Mouse (Mus musculus) T-helper 17 cell (primary cell): Measurements from ENCODE around the gene Gas6.

Source experiments
- in situ Hi-C, 2 experiments: fragments of 300-600 bp; cut with MboI, MseI; formaldehyde crosslinking; loops; 1 replicate in 1 of 2; 2 replicates in 1 of 2; pipeline ENCODE4 v1.15.1; 2025; ENCODE audit warnings: high pct_unique_total_duplicates in 2 of 2

The Gas6 gene

DNA sequence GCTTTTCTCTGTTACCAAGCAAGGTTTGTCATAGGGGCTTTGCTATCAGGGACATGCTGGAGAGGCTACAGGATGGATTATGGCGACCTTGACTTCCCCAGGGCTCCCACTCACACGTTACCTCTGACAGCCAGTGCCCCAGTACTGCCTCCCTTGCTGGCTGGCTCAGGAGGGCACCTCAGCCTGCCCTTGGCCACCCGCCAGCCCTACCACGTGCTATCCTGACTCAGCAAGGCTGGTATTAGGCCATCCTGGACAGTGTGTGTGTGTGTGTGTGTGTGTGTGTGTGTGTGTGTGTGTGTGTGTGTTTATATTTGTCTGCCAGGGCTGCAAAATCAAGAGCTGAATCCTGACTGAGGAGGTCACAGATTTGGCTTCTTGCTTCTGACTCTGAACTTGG lies 12.6 kb upstream of the Gas6 start:
- in situ Hi-C loops = no loop called here

DNA sequence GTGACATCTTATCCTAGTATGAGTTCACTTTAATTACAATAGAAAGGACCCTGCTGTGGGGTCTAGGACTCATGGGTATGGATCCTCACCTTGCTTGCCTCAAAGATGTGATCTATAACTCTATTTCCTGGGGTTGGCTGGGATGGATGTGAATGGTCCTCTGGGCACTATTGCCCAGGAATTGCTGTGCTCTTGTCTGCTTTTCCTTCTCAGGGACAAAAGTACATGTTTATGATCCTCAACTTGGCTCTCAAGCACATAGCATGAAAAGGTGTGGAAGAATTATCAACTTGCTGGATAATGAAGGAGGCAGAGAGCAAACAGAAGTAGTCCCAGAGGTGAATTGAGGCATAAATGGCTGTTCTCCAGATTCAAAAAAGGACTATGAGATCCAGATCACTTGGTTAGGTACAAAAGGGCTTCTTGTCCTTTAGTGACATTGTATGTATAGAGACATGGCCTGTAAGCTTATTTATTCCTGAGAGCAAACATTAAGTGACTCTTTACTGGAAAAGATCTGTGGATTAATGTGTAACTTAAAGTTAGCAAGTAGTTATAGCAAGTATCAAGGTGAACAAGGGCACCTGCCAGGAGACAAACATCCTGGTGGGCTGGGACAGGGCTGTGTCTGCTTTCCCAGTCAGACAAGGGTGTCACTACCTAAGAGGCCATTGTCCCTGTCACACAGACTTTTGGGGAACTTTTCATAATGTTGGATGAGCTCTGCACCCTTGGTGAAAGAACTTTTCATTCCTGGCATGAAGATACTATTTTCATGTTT lies 10.8 kb upstream of the Gas6 start:
- in situ Hi-C loops = no loop called here

DNA sequence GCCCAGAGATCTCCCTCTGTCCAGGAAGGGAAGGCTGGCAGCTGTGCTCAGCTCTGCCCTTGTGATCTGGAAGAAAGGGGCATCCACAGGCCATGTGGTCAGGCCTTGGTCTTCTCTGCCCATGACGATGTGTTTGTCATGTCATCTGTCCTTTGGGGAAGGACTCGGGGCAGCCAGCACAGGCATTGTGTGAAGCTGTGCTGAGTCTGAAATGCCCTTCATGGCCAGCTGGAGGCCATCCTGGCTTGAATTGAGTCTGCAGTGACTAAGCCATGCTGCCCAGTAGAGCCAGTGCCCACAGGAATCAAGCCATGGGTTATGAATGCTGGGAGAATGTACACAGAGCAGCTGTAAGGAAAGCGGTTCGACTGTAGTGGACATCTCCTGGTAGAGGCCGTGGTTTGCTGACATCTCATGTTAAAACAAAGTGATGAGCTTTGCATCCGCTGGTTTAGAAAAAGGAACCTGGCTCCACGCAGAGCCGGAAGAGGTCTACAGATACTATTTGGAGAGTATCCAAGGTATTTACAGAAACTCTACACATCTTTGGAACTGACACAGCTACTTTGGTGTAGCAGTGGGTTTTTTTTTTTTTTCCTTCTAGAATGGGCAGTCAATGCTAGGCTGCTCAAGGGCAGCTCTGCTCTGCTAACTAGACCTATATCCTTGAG lies 9.8 kb upstream of the Gas6 start:
- in situ Hi-C loops = no loop called here

DNA sequence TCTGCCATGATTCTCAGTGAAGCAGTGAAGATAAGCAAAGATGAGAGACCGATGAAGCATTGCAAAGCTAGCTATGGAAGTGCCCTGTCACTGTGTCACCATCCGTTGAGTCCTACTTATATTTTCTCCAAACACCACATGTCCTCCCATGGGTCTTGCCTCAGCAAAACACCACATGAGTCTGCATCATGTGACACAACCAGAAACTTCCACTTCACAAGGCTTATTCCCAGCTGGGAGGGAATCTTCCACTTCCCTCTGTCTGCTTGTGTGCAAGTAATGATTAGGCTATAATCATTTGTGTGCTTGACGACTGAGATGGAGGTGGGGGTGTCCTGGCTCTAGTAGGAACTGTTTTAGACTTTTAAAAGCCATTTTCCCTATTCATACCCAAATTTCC lies 6.9 kb upstream of the Gas6 start:
- in situ Hi-C loops = no loop called here

DNA sequence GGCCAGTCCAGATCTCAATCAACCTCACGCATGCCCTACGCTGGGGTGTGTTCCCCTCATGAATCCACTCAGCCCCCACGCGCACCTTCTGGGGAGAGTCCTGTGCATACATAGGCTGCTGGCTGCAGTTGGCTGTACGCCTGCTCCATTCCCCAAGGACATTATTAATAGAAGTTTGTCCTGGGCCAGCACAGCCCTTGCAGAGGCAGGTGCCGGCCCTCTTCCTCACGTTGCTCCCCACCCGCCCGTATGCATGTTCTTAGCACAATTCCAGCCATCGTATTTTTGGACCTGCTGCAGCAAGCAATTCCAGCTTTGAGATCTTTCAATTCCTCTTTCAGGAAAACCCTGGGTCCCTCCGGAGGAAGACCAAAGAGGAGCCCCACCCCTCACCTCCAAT lies 1.3 kb downstream of the Gas6 start:
- in situ Hi-C loops = no loop called here

DNA sequence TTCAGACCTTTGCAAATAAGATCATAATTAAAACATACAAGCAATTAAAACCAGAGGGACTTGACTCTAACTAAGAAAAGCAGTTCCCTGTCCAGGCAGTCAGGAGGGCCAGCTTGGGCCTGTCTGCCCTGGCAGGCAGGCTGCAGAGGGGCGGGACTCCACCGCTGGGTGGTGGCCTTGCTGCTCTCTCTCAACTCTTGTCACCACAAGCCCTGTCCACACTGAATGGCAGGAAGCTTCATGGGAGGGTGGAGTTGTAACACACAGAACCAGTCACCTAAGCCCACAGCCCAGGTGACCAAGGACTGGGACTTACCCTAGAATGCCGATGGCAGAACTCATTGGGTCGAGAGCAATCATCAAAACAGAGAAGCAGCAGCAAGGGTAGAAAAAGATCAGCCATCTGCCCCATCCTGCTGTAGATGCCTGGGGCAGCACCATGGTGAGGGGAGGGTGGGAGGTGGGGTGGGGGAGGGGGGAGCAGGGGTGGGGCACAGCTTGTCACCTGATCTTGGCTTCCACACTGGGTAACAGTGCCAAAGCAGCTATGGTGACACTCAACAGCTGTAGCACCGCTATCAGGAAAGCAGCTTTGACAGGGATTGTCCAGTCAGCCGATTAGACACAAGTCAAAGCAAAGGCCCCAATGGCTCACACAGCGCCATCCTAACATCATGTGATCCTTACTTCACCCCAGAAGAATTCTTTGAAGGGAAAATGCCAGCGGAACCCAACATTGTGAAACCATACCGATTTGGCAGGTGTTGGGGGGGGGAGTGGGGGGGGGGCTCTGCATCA lies 1.9 kb downstream of the Gas6 start:
- in situ Hi-C loops = no loop called here

DNA sequence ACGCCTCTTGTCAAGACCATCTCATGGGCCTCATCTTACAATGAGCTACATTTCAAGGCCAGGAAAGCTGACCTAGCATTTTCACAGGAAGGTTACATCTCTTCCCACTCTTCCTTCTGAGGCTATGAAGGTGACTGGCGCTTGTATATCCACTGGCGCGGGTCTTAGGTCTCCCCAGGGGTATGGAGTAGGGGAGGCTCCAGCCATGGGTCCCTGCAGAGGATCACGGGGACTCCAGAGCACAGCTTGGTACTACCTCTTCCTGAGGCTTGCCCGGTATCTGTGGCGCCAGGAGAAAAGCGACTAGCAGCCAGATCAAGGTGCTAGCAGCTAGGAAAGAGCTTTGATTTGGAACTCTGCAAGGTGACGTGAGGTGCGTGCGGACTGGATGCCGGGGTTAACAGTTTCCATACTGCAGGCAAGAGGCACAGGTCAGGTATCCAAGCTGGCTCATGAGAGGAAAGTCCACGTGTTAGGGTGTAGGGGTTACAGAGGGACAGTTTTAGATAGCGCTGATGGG lies 2.7 kb downstream of the Gas6 start:
- in situ Hi-C loops = no loop called here

DNA sequence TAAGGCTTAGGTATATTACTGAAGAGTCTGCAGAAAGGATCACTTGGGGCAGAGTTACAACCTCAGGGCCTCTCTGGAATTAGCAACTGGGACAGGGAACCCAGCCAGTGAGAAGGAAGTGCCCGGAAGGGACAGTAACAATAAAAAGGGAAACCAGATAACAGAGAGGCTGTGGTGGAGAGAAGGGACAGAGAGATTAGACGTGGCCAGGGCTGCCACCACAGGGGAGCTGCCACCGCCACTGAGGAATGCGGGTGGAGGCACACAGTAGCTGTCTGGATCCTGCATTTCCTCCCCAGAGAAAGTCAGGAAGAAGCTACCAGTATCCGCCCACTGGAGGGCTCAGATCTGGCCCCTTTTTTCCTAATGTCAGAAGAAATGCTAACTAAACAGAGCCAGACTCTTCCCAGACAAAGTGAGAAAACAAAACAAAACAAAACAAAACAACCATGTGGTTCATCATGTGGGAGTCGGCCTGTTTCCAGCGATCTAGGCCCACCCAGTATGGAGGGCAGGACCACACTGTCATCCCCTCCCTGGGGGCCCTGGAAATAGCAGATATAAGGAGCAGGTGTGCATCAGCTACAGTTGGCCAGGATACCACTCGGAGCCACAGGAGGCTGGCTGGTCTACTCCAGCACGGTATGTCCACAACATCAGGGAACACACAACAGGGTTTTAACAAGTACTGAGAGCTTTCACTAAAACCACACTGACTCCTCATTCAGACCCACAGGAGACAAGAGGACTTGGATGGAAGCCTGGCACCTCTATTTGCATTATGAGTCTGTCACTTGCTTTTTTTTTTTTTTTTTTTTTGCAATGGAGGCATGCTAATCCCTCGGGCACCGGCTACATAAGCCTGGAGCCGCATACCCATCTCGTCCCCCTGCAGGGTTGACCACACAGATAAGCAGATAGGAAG lies 4.0 kb downstream of the Gas6 start:
- in situ Hi-C loops = no loop called here

DNA sequence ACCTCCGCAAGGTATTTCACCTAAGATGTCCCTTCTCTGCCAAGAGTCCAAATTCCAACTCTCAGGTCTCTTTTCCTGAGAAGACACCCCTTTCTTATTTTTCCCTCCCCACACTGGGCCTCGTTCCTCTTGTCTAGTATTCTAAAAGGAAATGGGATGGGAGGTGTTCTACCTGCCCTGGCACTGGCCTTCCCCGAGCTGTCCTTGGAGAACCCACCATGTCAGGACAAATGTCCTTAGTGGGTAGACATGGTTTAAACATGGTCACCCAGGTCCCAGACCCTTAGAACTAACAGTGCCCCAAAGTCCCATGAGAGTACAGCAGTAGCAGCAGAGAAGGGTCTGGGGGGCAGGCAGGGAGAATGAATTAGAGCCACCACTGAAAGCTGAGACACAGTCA lies 4.9 kb downstream of the Gas6 start:
- in situ Hi-C loops = no loop called here

DNA sequence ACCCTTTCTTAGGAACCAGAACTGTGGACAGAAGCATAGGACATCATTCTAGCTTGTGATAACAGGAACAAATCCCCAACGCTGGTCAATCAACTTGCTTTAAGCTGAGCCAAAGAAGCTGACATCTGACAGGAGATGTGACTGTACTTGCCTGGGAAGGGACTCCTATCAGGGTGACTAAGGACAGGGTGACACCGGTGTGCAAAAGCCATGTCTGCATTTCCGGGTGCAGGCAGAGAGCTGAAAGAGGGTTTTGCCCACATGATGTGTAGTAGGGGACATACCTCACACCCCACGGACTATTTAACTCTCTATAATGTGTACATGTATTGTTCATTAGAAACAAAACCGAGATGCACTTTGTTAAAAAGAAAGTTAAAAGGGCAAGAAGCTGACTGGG lies 11.1 kb downstream of the Gas6 start:
- in situ Hi-C loops = no loop called here

DNA sequence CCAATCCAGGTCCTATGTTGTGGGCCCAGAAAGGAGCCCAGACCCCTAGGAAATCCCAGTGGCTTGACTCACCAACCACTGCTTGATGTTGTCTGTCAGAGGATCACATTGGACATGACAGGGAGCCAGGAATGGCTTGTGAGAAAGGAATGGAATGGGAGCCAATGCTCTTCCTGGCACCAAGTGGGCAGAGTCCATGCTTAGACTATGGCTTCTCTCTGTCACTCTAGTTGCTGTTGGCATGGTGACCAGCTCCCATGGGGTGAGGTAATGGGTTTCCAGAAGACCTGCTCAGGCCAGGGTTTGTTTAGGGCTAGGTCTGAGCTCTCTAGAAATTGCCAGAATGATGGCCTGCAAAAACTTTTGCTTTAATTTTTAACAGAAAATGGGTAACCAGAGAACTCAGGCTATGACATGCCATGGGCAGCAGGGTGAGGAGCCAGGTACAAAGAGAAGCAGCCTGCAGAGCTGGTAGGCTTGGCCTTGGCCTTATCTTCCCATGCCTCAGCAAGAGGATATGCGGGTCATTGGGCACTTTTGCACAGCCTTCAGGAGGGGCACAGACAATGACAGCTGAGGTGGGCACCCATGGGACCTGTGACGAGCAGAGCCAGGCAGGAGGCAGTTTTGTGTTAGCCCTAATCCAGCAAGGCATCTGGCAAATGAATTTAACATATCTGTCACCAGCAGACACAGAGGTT lies 12.0 kb downstream of the Gas6 start:
- in situ Hi-C loops = no loop called here

DNA sequence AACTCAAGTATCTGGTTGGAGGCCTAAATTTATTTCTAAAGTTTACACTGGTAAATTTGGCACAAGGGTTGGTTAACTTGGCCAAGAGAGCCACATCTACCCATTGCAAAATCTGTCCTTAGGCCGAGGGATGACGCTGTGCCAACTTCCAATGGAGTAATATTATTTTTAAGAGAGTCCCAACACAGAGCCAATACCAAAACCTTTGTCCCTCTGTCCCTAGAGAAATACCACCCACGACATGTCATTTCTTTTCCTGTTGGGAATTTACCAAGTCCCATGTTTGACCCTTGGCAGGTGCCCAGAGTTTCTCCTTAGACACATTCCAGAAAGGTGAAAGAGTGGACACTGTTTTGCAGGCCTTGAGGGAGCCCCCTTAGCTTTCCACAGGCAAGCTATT lies 12.7 kb downstream of the Gas6 start:
- in situ Hi-C loops = no loop called here

DNA sequence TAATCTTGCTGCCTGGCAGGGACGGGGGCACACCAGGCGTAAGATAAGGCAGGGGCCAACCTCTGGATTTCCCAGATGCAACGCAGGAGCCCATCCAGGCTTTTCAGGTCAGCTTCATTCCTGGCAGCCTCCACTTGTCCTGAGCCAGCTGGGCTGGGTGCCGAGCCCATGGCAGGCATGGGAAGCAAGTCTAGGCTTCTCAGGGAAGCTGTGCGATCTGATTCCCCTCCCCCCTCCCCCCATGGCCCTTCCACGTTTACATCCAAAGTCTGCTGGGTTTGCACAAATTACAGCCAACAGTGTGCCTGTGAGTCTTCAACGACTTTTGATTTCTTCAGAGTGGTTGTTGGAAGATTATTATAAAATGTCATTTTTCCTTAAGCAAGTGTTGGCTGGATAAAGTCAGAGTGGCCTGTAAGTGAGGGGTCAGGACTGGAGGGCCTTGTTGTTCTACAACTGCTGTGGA lies 13.2 kb downstream of the Gas6 start:
- in situ Hi-C loops = no loop called here

DNA sequence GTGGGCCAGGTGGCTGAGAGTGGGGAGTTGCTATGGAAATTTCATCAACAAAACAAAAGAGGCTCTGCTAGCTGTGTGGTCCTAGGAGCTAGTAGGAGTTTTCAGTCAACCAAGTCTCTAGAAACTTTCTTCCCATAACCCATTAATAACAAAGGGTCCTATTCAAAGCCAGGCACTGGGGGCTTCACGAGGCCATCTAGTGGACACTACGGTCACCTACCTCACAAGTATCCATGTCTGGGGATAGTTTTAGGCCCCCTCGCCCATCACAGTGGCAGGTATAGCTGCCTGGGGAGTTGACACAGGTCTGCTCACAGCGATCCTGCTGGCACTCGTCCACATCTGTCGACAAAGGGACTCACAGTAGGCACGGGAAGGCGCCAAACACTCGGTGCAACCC lies 18.4 kb downstream of the Gas6 start:
- in situ Hi-C loops = no loop called here

DNA sequence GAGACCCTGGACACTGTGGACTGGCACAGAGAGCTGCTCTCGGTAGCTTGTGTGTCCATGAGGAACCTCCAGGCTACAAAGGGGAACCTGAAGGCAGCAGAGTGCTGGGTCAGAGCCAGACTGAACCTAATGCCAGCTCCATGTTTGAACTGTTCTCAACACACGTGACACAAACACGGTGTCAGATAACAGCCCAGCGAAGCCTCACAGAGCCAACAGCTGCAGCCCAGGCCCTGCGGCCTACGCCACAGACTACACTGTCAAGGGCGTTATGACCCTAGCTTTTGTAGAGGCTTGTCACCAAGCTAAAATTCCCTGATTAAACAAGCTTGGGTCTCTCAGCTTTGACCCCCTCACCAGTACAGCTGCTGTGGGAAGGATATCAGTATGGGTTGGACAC lies 22.0 kb downstream of the Gas6 start:
- in situ Hi-C loops = no loop called here

DNA sequence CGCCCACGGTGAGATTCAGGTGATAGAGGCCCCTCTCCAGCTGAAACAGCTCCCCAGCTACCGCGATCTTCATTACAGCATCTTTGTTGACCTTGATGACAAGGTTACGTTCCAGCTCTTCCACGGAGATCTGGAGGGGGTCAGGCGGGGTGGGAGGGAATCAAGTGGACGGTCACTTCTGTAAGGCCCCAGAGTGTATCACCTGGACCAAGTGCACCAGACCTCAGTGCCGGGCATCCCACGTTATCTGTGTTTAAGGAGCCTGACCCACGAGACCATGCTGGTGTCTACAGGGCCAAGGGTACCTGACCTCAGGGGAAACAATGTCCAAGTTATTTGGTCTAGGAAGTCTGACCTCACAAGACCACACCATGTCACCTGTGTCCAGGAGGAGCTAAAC lies 22.8 kb downstream of the Gas6 start:
- in situ Hi-C loops = no loop called here

DNA sequence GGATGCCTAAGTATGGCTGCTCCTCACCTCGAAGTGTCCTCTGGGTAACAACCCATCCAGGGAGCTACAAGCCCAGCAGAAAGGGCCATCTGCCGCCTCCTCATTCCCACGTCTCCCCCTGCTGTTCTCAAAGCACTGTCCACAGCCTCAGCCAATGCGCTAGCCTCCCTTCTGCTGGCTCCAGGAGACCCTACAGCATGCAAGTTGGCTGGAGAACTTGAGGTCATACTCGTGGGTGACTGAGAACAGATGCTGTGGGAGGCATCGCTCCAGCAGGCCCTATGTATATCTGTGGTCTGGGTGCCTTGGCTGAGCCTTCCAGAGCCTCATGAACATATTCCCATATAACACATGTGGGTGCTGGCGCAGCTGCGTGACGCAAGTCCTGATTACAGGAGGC lies 25.6 kb downstream of the Gas6 start:
- in situ Hi-C loops = no loop called here

DNA sequence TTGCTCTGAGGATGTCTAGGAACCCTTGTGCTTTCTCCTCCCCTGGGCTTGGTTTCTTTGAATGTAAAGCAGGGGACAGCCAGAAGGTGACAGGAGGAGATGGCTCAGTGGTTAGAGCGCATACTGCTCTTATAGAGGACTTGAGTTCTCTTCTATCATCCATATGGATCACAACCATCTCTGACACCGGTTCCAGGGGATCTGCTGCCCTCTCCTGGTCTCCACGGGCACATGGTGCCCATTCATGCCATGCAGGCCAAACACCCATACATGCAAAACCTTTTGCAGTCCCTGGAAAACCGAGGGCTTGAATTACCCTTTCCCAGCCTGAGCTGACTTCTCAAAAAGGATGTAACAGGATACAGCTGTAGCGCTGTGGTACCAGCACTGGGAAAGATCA lies 27.3 kb downstream of the Gas6 start:
- in situ Hi-C loops = no loop called here

DNA sequence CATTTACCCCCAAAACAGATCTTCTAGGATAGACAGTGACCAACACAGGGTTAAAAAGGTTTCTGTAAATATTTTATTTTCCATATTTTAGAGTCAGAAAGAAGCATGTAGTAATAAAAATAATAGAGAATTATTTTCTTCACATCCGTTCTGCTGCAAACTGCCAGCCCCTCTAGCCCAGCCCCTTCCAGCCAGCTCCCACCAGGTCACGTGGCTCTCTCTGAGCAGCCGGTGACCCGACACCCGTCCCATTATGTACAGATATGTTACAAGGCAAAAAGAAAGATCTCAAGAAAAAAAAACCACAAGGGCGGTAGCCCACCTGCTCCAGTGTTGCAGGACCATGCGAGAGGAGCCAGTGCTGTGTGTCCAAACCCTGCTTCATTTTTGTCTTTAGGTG lies 29.0 kb downstream of the Gas6 start:
- in situ Hi-C loops = no loop called here

DNA sequence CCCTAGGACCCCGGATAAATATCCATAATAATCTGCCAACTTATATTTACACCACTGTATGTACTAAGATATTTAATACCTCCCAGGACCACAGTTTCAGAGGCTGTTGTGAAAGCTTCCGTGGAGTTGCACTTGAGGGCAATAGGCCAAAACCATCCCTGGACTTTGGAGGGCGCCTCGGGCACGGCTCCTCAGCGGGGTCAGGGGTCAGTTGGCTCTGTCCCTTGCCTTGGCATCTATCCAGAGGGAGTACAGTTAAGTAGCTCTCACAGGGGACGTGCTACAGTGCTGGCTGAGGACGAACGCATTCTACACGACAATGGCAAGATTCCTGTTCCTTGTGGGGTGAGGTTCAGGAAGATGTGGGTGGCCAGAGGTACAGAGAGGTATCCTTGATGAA lies 31.9 kb downstream of the Gas6 start:
- in situ Hi-C loops = loop anchor here (5.0 kb wide), 1 partner anchor 50 kb away; no protein-coding TSS in a partner anchor
